Mouse (Mus musculus) ES-Bruce4 (cell line): ENCODE results near the gene Btnl9.

Source experiments
- CTCF ChIP-seq: IDR thresholded peaks from one replicate; pipeline ENCODE4 v1.8.1; 2011; ENCODE audit warnings: low read depth, low read length
- EP300 ChIP-seq: IDR thresholded peaks from 2 replicates; pipeline ENCODE4 v1.6.1; 2011; ENCODE audit warnings: low read depth, low read length; ENCODE audit not compliant: insufficient read depth
- POLR2A ChIP-seq: IDR thresholded peaks from one replicate; pipeline ENCODE4 v1.8.1; 2011; ENCODE audit warnings: low read length; ENCODE audit not compliant: insufficient read depth

DNA sequence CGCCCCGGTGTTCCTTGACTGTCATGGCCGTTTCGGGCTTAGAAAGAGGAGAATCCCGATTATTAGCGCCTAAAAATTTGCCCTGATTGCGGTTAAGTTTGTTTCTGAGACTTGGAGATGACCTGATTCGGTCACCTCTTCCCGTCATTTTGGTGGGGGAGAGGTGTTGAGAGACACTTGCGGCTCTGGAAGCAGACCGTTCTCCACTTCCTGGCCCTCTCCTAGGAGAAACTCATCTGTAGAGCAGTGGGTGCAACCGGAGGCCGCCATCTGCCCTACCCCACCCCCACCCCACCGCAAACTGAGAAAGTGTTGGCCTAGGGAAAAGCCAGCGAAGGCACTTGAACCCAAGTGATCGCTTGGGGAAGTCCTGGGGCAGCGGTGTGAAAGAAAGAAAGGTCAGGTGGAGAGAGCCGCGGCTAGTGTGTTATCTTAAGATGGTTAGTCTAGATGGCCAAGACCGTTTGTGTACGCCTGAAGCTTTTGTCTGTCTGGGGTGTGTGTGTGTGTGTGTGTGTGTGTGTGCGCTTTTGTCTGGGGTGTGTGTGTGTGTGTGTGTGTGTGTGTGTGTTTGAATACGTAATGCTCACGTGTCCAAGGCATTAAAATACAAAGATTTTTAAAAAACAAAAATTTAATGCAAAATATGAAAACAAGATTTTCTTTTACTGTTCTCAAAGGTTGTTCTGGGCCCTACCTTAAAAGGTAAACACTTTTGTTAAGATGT lies 17.0 kb upstream of the Btnl9 start:
- TF ChIP-seq CTCF (no peak), POLR2A (no peak), EP300 (no peak)
